Mouse (Mus musculus) monocyte, adult 5-6 weeks (primary cell): ENCODE results near the gene Cyp11a1. TPM values are rescaled to one million over a fixed set of nuclear protein-coding genes. Genes with fewer than 3 reads are reported as not detected.

Experiments
- ATAC-seq: fragments of 153-309, 156-312 bp; replicated peaks from 2 replicates; pipeline ENCODE4 v1.8.0; 2017; ENCODE audit warnings: mild to moderate bottlenecking; ENCODE audit not compliant: low TSS enrichment, insufficient number of reproducible peaks, severe bottlenecking, poor library complexity, low FRiP score
- total RNA-seq: library from RNA; stranded (forward); fragments of 200-1000, 200-491, 200-594 nt; gene quantifications from 3 replicates; pipeline ENCODE4 v1.2.3, GENCODE M21; 2017

Cyp11a1 gene
- total RNA-seq, 1 experiment from 2014 or later, result 28.4 TPM

DNA sequence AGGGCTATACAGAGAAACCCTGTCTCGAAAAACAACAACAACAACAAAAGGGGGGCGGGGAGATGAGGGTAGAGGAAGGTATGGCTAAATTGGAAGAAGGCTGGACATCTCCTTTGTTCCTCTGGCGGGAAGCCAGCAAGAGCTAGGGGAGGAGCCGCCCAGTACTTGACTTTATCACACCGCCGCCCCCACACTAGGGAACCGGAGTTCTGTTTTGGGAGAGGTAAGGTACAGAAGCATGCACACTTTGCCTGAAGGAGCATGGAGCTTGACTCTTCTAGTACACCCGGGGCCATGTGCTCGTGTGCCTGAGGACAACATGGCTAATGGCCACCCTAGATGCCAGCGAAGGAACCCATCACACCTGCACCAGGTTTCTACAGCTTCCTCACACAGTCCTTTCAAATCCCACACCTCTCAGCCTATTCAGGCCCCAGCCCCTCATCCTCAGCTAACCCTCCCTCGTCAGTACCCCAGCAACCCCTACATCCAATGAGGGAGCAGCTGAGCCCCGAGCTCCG, 8.6 kb upstream of the Cyp11a1 start:
- ATAC-seq, result no peak

DNA sequence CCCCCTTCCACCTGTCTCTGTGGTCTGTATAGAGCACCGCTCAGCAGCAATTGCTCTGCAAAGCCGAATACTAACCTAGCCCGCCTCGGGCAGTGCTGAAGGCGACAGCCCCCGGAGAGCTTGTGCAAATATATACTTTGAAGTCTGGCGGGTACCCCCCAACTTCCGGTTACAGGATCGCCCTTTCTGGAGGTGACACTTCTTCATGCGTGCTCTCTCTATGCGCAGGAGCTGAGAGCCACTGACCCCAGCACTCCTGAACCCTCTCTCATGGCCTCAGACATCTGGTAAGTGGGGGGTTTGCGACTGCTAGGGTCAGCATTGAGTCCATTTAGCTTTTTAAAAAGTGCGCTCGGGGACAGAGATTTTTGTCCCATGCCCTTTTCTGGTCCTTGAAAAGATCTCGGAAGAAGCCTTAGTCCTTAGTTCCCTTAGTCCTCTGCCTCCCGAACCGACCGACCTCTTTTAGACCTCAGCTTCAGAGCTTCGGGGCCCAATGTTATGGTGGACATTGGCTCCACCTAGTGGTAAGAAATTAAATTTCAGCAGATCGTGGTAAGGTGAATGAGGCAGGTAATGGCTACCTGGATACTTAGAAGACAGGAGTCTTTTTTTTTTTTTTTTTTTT, 8.1 kb upstream of the Cyp11a1 start:
- ATAC-seq, result peak; percentile 74

DNA sequence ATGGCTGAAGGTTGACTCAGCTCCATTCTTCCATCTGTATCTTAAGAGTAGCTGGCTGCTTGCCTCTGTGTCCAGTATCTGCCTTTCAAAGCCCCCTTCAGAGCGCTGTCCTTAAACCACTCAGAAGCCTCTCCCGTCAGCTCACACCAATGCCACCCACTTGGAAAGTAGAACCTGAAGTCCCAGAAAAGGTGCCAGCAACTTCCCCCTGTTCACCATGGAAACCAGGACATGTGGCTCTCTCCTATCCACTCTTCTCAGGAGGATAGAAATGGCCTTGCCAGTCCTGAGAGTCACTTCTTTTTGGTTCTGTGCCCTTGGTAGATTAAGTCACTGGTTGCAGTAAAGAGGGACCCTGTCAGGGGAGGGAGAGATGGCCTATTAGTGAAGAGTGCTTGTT, 7.5 kb upstream of the Cyp11a1 start:
- ATAC-seq, result no peak

DNA sequence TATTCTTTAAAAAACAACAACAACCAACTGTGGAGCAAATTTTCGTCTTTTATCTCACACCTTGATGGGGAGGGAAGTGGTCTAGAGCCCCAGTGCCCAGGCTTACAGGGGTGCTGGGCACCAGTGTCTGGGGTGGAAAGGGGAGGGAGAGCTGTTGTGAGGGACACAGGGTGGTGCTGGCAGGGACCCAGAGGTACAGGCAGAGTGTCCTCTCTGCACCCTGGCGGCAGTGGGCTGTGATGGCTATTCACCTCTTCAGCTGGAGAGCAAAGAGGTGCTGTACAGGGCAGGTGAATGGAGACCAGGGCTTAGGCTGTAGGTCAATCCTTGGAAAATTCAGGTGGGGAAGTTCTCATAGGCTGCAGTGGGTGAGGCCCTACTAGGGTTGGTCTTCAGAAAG, 6.5 kb upstream of the Cyp11a1 start:
- ATAC-seq, result no peak

DNA sequence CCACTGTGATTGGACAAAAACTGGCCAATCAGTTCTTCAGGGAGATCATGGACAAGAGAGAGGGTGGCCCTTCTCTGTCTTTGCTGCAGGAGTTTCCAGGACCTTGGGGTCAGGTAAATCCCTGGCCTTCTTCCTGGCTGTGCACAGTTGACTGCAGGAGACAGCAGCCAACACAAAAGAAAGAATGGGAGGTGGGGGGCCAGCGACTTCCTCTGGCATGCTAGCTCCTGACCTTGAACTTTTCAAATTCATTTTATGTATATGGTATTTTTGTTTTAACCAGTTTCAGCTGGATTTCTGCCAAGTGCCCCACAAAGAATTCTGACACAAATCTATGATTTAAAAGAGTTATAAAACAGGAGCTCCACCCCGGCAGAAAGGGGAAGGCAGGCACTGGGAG, 2.9 kb upstream of the Cyp11a1 start:
- no peak for ATAC-seq

DNA sequence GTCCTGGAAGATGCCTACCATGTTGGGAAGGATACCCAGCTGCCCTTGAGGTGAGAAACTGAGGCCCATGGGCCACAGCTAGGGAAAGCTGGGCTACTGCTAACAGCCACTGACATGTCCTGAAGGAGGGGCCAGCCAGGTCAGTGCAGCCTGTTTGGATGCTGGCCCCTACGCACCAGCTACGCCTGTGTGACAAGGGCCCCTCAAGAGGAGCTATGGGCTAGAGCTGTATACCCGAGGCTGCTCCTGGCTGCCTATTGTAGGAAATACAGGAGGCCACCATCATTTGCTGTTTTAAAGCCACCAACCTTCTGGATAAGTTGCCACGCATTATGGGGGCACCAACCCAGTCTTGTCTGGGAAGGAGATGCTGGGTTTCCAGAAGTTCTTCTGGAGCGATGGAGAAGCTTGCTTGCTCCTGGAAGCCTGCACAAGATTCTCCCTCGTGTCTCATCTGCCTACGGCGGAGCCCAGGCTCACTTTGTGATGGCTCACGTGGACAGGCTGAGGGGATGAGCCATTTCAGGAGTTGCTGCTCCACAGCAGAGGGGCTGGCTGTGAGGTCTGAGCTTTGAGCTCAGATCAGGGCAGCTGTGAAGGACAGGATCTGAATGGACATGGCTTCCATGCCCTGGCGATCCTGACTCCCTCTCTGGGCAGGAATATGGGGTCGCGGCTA, 2.3 kb downstream of the Cyp11a1 start:
- no peak for ATAC-seq

DNA sequence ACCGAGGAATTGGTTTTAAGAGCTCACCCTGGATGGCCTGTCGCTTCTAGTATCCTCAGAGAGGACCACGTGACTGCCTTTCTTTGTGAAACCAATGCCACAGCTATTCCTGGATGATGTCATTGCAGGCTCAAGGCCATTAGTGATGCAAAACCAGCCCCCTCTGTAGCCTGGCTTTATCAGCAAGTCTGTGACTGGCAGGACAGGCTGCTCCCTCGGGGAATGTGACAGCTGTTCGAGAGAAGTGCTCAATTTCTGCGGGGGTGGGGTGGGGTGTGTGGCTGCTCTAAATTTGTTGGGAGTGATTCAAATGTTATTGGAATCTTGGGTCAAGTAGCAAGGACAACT, 2.8 kb downstream of the Cyp11a1 start:
- ATAC-seq, result no peak

DNA sequence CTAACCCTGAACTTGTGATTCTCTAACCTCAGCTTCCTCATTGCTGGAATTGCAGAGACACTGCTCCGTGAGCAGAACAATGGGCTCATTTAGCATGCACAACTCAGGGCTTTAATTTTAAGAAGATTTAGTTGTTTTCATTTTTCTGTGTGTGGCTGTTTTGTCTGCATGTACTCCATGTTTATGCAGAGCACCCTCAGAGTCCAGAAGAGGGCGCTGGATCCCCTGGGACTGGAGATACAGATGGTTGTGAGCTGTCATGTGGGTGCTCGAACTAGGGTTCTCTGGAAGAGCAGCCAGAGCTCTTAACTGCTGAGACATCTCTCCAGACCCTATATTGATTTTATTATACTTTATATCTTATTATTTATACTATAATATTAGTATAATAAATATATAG, 3.4 kb downstream of the Cyp11a1 start:
- no peak for ATAC-seq

DNA sequence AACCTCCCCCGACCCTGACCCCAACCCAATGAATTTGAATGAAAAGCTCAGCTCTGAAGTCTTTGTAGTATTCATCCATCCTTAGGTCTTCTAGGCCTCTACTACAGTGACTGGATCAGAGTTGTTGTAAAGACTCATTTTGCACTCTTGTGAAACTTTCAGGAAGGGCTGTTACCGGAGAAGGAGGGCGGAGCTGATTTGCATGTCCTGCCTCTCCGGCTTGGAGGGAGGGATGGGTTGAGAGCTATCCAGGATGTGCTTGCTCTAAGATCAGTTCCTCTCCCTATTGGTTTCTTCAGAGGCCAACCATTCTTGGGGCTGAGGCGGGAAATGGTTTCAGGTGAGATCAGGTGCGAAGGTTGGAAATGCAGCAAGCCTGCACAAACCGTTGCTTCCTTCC, 4.8 kb downstream of the Cyp11a1 start:
- no peak for ATAC-seq

DNA sequence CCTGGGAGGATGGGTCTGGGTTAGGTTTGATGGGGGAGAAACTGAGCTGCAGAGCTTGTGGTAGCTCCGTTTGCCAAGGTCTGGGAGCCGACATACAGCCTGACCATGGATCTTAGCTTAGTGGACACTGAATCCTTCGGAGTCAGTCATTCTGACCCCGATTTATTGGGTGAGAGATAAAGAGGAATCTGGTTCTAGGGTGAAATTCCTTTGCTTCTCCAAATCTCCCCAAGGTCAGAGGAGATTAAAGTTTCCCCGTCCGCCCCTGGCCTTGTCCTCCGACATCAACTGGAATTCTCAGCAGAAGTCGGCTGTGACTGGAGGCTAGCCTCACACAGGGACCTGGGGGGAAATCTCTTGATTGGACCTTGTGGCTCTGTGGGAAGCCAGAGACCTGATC, 5.3 kb downstream of the Cyp11a1 start:
- ATAC-seq, result no peak

DNA sequence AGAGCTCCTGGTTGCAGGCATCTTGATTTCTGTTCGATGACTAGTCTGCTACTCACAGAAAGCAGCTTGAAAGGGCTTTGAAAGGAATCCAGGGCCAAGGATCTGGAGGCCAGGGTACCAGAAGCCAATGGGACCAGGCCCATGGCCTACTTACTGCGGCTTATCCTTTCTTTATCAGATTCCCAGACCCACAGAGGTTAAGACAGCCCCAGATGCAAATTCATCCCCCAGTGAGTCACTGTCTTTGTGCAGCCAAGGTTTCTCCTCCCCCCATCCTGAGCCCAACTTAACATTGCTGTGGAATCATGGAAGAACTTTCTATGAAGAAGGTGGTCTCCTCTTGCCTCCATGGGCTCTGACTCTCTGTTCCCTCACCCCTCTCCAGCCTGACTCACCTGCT, 6.3 kb downstream of the Cyp11a1 start:
- ATAC-seq, result no peak

DNA sequence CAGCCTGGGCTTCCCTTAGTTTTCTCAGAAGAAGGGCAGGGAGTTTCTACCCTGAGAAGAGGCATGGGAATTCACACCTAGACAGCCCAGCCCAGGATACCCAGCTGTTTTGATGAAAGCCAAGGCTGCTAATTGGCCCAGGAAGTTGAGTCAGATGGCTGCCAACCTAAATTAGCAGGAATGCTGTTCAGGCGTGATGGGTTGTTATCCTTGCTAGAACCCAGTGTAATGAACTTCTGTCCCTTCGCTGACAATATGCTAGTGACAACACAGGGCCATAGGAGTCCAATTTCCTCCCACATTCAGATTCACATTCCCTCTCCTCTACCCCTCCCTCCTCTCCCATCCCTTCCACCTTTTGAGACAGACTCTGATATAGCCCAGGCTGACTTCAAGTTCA, 6.7 kb downstream of the Cyp11a1 start:
- ATAC-seq, result no peak

DNA sequence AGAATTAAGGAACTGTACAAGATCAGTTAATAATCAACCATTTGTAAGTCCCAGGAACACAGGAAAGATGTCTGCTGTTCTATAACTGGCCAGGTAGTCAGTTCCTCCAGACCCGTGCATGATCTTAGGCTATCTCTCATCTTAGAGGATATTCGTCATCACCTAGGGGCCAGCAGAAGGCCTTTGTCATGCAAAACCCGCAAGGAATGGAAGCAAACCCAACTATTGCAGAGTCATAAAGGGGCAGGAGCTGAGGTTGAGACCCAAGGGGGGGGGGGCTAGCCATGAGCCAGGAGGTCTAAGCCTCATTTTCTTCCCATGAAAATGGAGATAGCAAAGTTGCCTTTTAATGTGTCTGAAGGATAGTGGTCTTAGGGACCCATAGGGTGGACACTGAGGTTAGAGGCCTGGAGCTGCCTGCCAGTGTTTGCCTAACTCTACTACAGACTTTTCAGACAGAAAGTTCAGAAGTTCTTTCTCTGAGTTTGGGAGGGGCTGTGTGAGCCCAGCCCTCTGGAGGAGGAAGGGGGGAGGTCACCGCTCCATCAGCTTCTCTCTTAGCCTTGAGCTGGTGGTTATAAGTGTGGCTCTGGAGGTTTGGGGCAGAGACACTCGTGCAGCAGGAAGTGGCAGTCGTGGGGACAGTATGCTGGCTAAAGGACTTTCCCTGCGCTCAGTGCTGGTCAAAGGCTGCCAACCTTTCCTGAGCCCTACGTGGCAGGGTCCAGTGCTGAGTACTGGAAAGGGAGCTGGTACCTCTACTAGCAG, 8.4 kb downstream of the Cyp11a1 start:
- peak; percentile 38 for ATAC-seq

DNA sequence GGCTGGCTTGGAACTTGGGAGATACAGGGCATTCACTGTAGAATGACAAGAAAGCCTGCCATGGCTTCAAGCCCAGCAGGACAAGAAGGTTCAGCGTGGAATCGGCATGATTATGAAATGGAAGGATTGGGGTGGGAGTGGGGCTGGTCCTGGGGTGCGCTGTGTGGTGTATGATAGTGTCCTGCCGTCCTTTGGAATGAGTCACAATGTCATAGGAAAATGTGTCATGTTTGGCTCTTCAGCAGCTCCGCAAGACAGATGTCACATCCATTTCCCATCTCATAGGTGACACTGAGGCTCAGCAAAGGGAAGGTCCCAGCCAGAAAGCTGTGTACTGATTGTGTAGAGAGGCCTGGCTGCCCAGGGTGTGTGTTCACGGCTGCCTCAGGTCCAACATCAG, 9.6 kb downstream of the Cyp11a1 start:
- no peak for ATAC-seq

DNA sequence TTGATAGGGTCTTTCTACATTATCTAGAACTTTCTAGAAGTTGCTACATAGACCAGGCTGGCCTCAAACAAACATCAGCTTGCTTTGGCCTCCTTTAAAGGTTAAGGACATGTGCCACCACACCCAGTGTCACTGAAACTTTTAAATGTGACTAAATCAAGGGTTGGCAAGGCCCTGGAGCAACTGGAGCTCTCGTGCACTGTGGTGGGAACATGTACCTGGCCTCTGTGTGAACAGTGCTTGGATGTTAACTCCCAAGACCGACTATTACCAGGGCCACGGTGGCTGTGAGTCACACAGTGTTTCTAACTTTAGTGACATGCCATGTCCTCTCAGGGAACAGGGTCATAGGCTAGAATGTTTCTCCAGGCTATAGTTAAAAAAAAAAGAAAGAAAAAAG, 10.8 kb downstream of the Cyp11a1 start:
- no peak for ATAC-seq

DNA sequence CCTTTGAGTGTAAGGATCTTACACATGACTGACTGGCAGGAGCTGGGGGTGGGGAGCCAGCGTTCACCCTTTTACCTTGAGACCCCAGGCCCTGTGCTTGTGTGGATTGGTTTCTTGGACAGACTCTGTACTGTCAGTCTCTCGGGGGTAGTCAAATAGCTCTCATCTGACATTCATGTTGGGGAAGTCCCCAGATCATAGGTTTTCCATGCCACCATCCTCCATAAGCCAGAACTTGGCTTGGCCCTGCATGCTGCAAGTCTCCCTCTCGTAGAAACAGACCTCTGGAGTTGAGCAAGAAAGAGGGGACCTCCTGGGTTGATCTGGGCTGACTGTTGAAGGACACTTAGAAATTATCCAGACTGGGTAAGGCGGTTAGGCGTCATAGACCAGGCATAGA, 12.2 kb downstream of the Cyp11a1 start:
- no peak for ATAC-seq

DNA sequence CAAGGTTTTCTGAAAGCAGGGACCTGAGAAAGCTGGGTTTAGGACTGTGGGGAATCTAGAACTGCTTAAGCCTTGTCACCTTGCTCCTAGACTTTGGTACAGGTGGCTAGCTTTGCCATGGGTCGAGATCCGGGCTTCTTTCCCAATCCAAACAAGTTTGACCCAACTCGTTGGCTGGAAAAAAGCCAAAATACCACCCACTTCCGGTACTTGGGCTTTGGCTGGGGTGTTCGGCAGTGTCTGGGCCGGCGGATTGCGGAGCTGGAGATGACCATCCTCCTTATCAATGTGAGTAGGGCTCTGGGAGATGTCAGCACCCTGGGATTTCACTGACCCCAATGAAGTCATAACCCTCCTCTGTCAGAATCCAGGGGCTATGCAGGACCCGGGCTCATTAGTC, 19.8 kb downstream of the Cyp11a1 start:
- ATAC-seq, result no peak

DNA sequence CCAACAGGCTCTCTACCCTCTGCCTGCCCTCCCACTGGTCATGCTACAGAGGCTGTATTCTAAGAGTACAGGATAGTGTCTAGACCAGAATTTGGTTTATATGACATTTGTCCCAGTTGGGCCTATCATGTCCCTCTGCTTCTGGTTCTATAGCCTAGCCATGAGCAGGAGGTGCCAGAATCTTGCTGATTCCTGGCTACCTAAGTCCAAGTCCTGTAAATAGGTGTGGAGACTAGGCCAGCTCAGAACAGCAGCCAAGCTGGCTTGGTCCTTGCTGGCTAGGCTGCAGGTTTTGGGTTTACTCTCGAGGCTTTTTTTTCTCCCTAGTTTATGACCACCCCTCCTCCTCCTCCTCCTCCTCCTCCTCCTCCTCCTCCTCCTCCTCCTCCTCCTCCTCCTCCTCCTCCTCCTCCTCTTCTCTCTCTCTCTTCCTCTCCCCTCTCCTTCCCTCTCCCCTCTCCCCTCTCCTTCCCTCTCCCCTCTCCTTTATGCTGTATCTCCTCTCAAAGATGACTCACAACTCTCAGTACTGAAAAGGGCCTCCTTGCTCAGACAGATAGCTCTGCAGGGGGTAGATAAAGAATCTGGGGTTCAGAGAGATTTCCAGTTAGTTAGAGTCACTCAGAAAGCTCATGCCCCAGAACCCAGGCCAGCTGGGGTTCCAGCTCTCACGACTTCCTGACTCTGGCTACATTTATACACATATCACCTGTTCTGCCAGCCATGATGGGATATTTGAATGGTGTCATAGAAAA, 21.4 kb downstream of the Cyp11a1 start:
- no peak for ATAC-seq

DNA sequence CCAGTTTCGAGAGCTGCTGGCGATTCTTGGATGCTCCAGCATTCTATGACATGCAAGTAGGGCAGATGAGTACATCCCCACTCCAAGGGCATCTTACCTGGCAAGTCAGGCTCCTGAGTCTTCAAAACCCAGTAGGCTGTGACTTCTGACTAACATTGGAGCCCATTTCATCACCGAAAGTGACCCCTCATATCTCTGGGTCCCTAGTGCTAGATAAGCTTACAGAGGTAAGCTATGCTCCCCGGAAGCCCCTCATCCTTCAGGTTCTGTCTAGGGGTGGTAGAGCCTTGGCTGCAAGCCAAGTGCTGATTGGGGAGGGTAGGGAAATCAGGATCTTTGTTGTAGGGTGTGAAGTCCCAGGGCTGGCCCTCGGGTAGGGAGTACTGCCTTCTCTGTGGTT, 22.6 kb downstream of the Cyp11a1 start:
- no peak for ATAC-seq
